Mouse (Mus musculus) frontal cortex, adult (tissue): ENCODE results near the gene Ctnna2.
A peak's percentile ranks its signal among the peaks of the same experiment; 100 is the strongest.

ENCODE experiments used
- ATAC-seq: cut with Nextera tagmentation; 2 replicates; pipeline ENCODE4 v1.9.2; 2017; ENCODE audit warnings: mild to moderate bottlenecking, moderate library complexity, mixed read lengths; ENCODE audit not compliant: low TSS enrichment

The Ctnna2 gene

GRCm38 (mm10) chr6:77827526-77827925 lies 152.0 kb downstream of the Ctnna2 start:
- no peak for ATAC-seq

- peak; percentile 31; the same call in 1 of the 2 replicates for ATAC-seq
Measured at GRCm38 (mm10) chr6:77817116-77817515, 162.4 kb downstream of the Ctnna2 start.

- ATAC-seq: no peak
Measured at GRCm38 (mm10) chr6:77811041-77811440, 168.5 kb downstream of the Ctnna2 start.

- ATAC-seq: no peak
Measured at GRCm38 (mm10) chr6:77802604-77803003, 176.9 kb downstream of the Ctnna2 start.

GRCm38 (mm10) chr6:77783342-77783741 lies 196.2 kb downstream of the Ctnna2 start:
- no peak for ATAC-seq

- ATAC-seq: no peak
Measured at GRCm38 (mm10) chr6:77768357-77769103, 211.0 kb downstream of the Ctnna2 start.

GRCm38 (mm10) chr6:77758164-77758563 lies 221.3 kb downstream of the Ctnna2 start:
- no peak for ATAC-seq

- ATAC-seq: no peak
Measured at GRCm38 (mm10) chr6:77745426-77745825, 234.1 kb downstream of the Ctnna2 start.

GRCm38 (mm10) chr6:77743651-77744050 lies 235.8 kb downstream of the Ctnna2 start:
- ATAC-seq: no peak

GRCm38 (mm10) chr6:77742988-77743387 lies 236.5 kb downstream of the Ctnna2 start:
- ATAC-seq: no peak

GRCm38 (mm10) chr6:77738640-77739039 lies 240.9 kb downstream of the Ctnna2 start:
- peak; percentile 85 for ATAC-seq

- peak; percentile 67; the same call in 1 of the 2 replicates for ATAC-seq
Measured at GRCm38 (mm10) chr6:77724952-77725299, 254.6 kb downstream of the Ctnna2 start.

GRCm38 (mm10) chr6:77724042-77724951 lies 255.2 kb downstream of the Ctnna2 start:
- peak; percentile 83 for ATAC-seq

- peak; percentile 97 for ATAC-seq
Measured at GRCm38 (mm10) chr6:77694093-77694492, 285.4 kb downstream of the Ctnna2 start.

GRCm38 (mm10) chr6:77687173-77687572 lies 292.3 kb downstream of the Ctnna2 start:
- no peak for ATAC-seq

- peak; percentile 79 for ATAC-seq
Measured at GRCm38 (mm10) chr6:77650127-77650526, 329.4 kb downstream of the Ctnna2 start.

GRCm38 (mm10) chr6:77644591-77644990 lies 334.9 kb downstream of the Ctnna2 start:
- ATAC-seq: peak; percentile 63

GRCm38 (mm10) chr6:77638784-77639183 lies 340.7 kb downstream of the Ctnna2 start:
- ATAC-seq: peak; percentile 44; the same call in 1 of the 2 replicates

GRCm38 (mm10) chr6:77633997-77634396 lies 345.5 kb downstream of the Ctnna2 start:
- ATAC-seq: peak; percentile 97

- peak; percentile 98 for ATAC-seq
Measured at GRCm38 (mm10) chr6:77628573-77629192, 350.8 kb downstream of the Ctnna2 start.

- ATAC-seq: no peak
Measured at GRCm38 (mm10) chr6:77604642-77605392, 374.7 kb downstream of the Ctnna2 start.
